Mouse (Mus musculus): ENCODE data around the gene Smoc2.

GRCm38 (mm10) chr17:14244195-14244965 is 34.9 kb upstream of the Smoc2 start:
- TF ChIP-seq CTCF (IDR thresholded peaks at IDR 0.05; ENCODE audit: control insufficient read depth, insufficient read depth, insufficient replicate concordance, low read depth, low read length), result no peak
- no peak for TF ChIP-seq POLR2A (IDR thresholded peaks at IDR 0.05; ENCODE audit: control insufficient read depth, low read depth, low read length)

Data from testis, adult 2 months (tissue).